Comparison of ENCODE assay signal across 11 mouse cellular contexts in genomic region chr3:152304093-152304815, GRCm38 (mm10). TPM values are rescaled to one million over a fixed set of nuclear protein-coding genes. Genes with fewer than 3 reads are reported as not detected.
DNase-seq lines count a peak whose midpoint lies in the region; ATAC-seq and TF ChIP-seq lines count a peak whose summit lies in the region.
"Had no signal": no experiment of that assay in that cellular context is flagged by ENCODE, and none has a peak within 500 bp of the region (broad histone marks: within the 10 kb centered on the region; RNA-seq: fewer than 3 reads in every experiment).

No protein-coding gene starts in this region.

- no peak overlapping the region for H3K9ac ChIP-seq in intestine, embryonic 15.5 days
- no peak overlapping the region for H3K9ac ChIP-seq in midbrain, postnatal 0 days (replicated peaks; ENCODE audit: low read length, poor library complexity, severe bottlenecking)
- H3K9ac ChIP-seq: midbrain, embryonic 12.5 days had no signal

- no peaks in the 10 kb centered on the region for H3K27me3 ChIP-seq in intestine, embryonic 15.5 days (replicated peaks)
- no peaks in the 10 kb centered on the region for H3K27me3 ChIP-seq in midbrain, postnatal 0 days (ENCODE audit: insufficient read depth, low read length)
- H3K27me3 ChIP-seq: midbrain, embryonic 12.5 days had no signal

- DNase-seq in kidney, adult 18-20 months: peak; percentile 10
- DNase-seq in kidney, postnatal 4 days: no peak
- DNase-seq in frontal cortex, postnatal 36 days (ENCODE audit: low spot score in 2 of 2): peak; percentile 21 to 37
- DNase-seq in lung, postnatal 36 days: peak; percentile 49
- no peak for DNase-seq in thymus, postnatal 36 days
- no peak for DNase-seq in thymus, adult 18-20 months
- DNase-seq in midbrain, postnatal 0 days (ENCODE audit: low spot score): no peak
- DNase-seq: cerebellum, adult 11 months had no signal

- H3K9me3 ChIP-seq in intestine, embryonic 15.5 days: no peaks in the 10 kb centered on the region
- no peaks in the 10 kb centered on the region for H3K9me3 ChIP-seq in midbrain, postnatal 0 days (ENCODE audit: low read length)
- H3K9me3 ChIP-seq: midbrain, embryonic 12.5 days had no signal

- peak overlapping the region; percentile 65 for H3K27ac ChIP-seq in intestine, embryonic 15.5 days
- no peak overlapping the region for H3K27ac ChIP-seq in midbrain, postnatal 0 days (ENCODE audit: low read depth, low read length)
- H3K27ac ChIP-seq: midbrain, embryonic 12.5 days had no signal

- H3K4me3 ChIP-seq in intestine, embryonic 15.5 days (replicated peaks): no peak overlapping the region
- no peak overlapping the region for H3K4me3 ChIP-seq in midbrain, postnatal 0 days (ENCODE audit: low read depth, low read length)
- H3K4me3 ChIP-seq: midbrain, embryonic 12.5 days had no signal

- 0 out of 2 replicates have a peak, but pooled peaks cover 3% of the 10 kb centered on the region for H3K36me3 ChIP-seq in intestine, embryonic 15.5 days
- H3K36me3 ChIP-seq in midbrain, postnatal 0 days (ENCODE audit: insufficient read depth, low read length): peaks cover 22% of the 10 kb centered on the region

- no peak for TF ChIP-seq CTCF in midbrain, postnatal 0 days (IDR thresholded peaks at IDR 0.05)

- 24% methylated on average over 6 of the region's 6 CpGs for WGBS in intestine, embryonic 15.5 days
- 74% methylated on average over 6 of the region's 6 CpGs for WGBS in midbrain, postnatal 0 days

- ATAC-seq in intestine, embryonic 15.5 days: peak; percentile 49
- no peak for ATAC-seq in midbrain, postnatal 0 days (ENCODE audit: low FRiP score)
- ATAC-seq: inflammation-experienced regulatory T-cells, adult 6 months had no signal

- H3K4me2 ChIP-seq in intestine, embryonic 15.5 days (replicated peaks): no peak overlapping the region
- H3K4me2 ChIP-seq in midbrain, postnatal 0 days (ENCODE audit: low read depth, low read length, poor library complexity, severe bottlenecking): no peak overlapping the region
- H3K4me2 ChIP-seq: midbrain, embryonic 12.5 days had no signal

- H3K4me1 ChIP-seq in intestine, embryonic 15.5 days (replicated peaks): peaks cover 17% of the 10 kb centered on the region
- H3K4me1 ChIP-seq in midbrain, postnatal 0 days (ENCODE audit: insufficient read depth, low read length): no peaks in the 10 kb centered on the region
- H3K4me1 ChIP-seq: midbrain, embryonic 12.5 days had no signal

RNA-seq across cellular contexts. Expression of gene Miga1, which starts 36.0 kb away (rescaled TPM):
- 15.3 and 17.4 TPM in 2 replicates for polyA plus RNA-seq in intestine, embryonic 15.5 days (2015; fragmentation: Nextera tagmentation; extraction: Ambion mirVana)
- 26.3 and 28.2 TPM in 2 replicates for total RNA-seq in midbrain, postnatal 0 days (2014; rRNA removed)
- polyA plus RNA-seq in midbrain, postnatal 0 days (2015; fragmentation: Nextera tagmentation; extraction: Ambion mirVana): 16.9 and 18.7 TPM in 2 replicates

RNA-seq across cellular contexts. Expression of gene Nexn, which starts 38.1 kb away (rescaled TPM):
- polyA plus RNA-seq in intestine, embryonic 15.5 days (2015; fragmentation: Nextera tagmentation; extraction: Ambion mirVana): 23.3 and 31.2 TPM in 2 replicates
- 0.11 and 0.28 TPM in 2 replicates for total RNA-seq in midbrain, postnatal 0 days (2014; rRNA removed)
- polyA plus RNA-seq in midbrain, postnatal 0 days (2015; fragmentation: Nextera tagmentation; extraction: Ambion mirVana): 1.5 and 2.3 TPM in 2 replicates

RNA-seq across cellular contexts. Expression of gene Usp33, which starts 42.0 kb away (rescaled TPM):
- 45.3 and 51.1 TPM in 2 replicates for polyA plus RNA-seq in intestine, embryonic 15.5 days (2015; fragmentation: Nextera tagmentation; extraction: Ambion mirVana)
- 83.3 and 91.4 TPM in 2 replicates for total RNA-seq in midbrain, postnatal 0 days (2014; rRNA removed)
- polyA plus RNA-seq in midbrain, postnatal 0 days (2015; fragmentation: Nextera tagmentation; extraction: Ambion mirVana): 65.3 and 70.7 TPM in 2 replicates

Comparison
In these comparisons a context has a peak if more than half of its experiments do, and no peak if none do; other contexts are left out.
1. DNase-seq: peak in kidney, adult 18-20 months (single experiment), frontal cortex, postnatal 36 days (2 of 2) and lung, postnatal 36 days (single experiment); none in kidney, postnatal 4 days (0 of 2), thymus, postnatal 36 days (0 of 2), thymus, adult 18-20 months (0 of 2) and midbrain, postnatal 0 days (single experiment).